ENCODE assay signal across 8 mouse cellular contexts in genomic region chr6:31563235-31564181, GRCm38 (mm10). TPM values are rescaled to one million over a fixed set of nuclear protein-coding genes. Genes with fewer than 3 reads are reported as not detected.
DNase-seq lines count a peak whose midpoint lies in the region; ATAC-seq and TF ChIP-seq lines count a peak whose summit lies in the region.

TSS of gene Podxl (minus strand) at chr6:31563981.

- no peak for TF ChIP-seq POLR2A in embryonic fibroblast, embryonic 13.5 days (IDR thresholded peaks at IDR 0.05; ENCODE audit: low read depth, low read length)

- peak within 1 kb of the TSS; percentile 98 for H3K4me2 ChIP-seq in heart, embryonic 16.5 days (ENCODE audit: low read depth, low read length)
- H3K4me2 ChIP-seq in liver, embryonic 16.5 days (ENCODE audit: low read depth, low read length) = peak within 1 kb of the TSS; percentile 95
- peak within 1 kb of the TSS; percentile 93 for H3K4me2 ChIP-seq in neural tube, embryonic 13.5 days
- peak within 1 kb of the TSS; percentile 85 for H3K4me2 ChIP-seq in stomach, postnatal 0 days (replicated peaks; ENCODE audit: low read depth)

- H3K27ac ChIP-seq in embryonic fibroblast, embryonic 13.5 days (ENCODE audit: insufficient read depth, low read length) = no peak within 1 kb of the TSS
- H3K27ac ChIP-seq in heart, embryonic 16.5 days (ENCODE audit: low read length) = peak within 1 kb of the TSS; percentile 56
- H3K27ac ChIP-seq in liver, embryonic 16.5 days (ENCODE audit: low read length) = no peak within 1 kb of the TSS
- H3K27ac ChIP-seq in neural tube, embryonic 13.5 days (replicated peaks) = peak within 1 kb of the TSS; percentile 75
- H3K27ac ChIP-seq in stomach, postnatal 0 days (replicated peaks) = peak within 1 kb of the TSS; percentile 30; the same call in 1 of the 2 replicates

- under 1% methylated on average over 77 of the region's 91 CpGs for WGBS in heart, embryonic 16.5 days
- WGBS in liver, embryonic 16.5 days (ENCODE audit: insufficient replicate concordance) = under 1% methylated on average over 83 of the region's 91 CpGs
- under 1% methylated on average over 70 of the region's 91 CpGs for WGBS in neural tube, embryonic 13.5 days
- under 1% methylated on average over 44 of the region's 91 CpGs for whole genome bisulfite sequencing in stomach, postnatal 0 days

- peaks cover 11% of the 10 kb centered on the region; the same call in 1 of the 2 replicates for H3K27me3 ChIP-seq in heart, embryonic 16.5 days (ENCODE audit: control insufficient read depth, insufficient read depth, low read length)
- H3K27me3 ChIP-seq in liver, embryonic 16.5 days (ENCODE audit: control insufficient read depth, insufficient read depth, low read depth, low read length) = peaks cover 40% of the 10 kb centered on the region
- peaks cover 3% of the 10 kb centered on the region; the same call in 1 of the 2 replicates for H3K27me3 ChIP-seq in neural tube, embryonic 13.5 days
- H3K27me3 ChIP-seq in stomach, postnatal 0 days (ENCODE audit: control insufficient read depth, insufficient read depth, low read length) = peaks cover 2% of the 10 kb centered on the region; the same call in 1 of the 2 replicates

- H3K9me3 ChIP-seq in heart, embryonic 16.5 days (replicated peaks; ENCODE audit: control insufficient read depth, low read length) = no peaks in the 10 kb centered on the region
- no peaks in the 10 kb centered on the region for H3K9me3 ChIP-seq in liver, embryonic 16.5 days (replicated peaks; ENCODE audit: control insufficient read depth, low read length)
- no peaks in the 10 kb centered on the region for H3K9me3 ChIP-seq in neural tube, embryonic 13.5 days
- H3K9me3 ChIP-seq in stomach, postnatal 0 days (ENCODE audit: control insufficient read depth, low read length) = no peaks in the 10 kb centered on the region

- TF ChIP-seq CTCF in embryonic fibroblast, embryonic 13.5 days (IDR thresholded peaks at IDR 0.05; ENCODE audit: borderline replicate concordance, insufficient read depth, low read length) = no peak
- TF ChIP-seq CTCF in stomach, postnatal 0 days (IDR thresholded peaks at IDR 0.05; ENCODE audit: low read depth) = no peak

- peak; percentile 90 for ATAC-seq in heart, embryonic 16.5 days (replicated peaks; ENCODE audit: extremely low read depth, insufficient read depth, low FRiP score)
- ATAC-seq in liver, embryonic 16.5 days (ENCODE audit: low read depth) = peak; percentile 83
- peak; percentile 88 for ATAC-seq in neural tube, embryonic 13.5 days (ENCODE audit: low read depth)
- ATAC-seq in stomach, postnatal 0 days (ENCODE audit: low FRiP score, low TSS enrichment) = peak; percentile 86

- DNase-seq in 416B (ENCODE audit: low read depth) = peak; percentile 79
- peak; percentile 87 for DNase-seq in adrenal gland, postnatal 25 days
- peak; percentile 90 for DNase-seq in kidney, postnatal 14 days
- peak; percentile 84 for DNase-seq in stomach, postnatal 0 days (ENCODE audit: low spot score)

- H3K4me3 ChIP-seq in embryonic fibroblast, embryonic 13.5 days (ENCODE audit: insufficient read depth, low read length) = peak within 1 kb of the TSS; percentile 33
- peak within 1 kb of the TSS; percentile 78 for H3K4me3 ChIP-seq in heart, embryonic 16.5 days (ENCODE audit: low read length)
- peak within 1 kb of the TSS; percentile 69 for H3K4me3 ChIP-seq in liver, embryonic 16.5 days (ENCODE audit: low read depth, low read length)
- H3K4me3 ChIP-seq in neural tube, embryonic 13.5 days = peak within 1 kb of the TSS; percentile 87
- H3K4me3 ChIP-seq in stomach, postnatal 0 days (ENCODE audit: low read depth, low read length) = peak within 1 kb of the TSS; percentile 57

- H3K4me1 ChIP-seq in embryonic fibroblast, embryonic 13.5 days (ENCODE audit: control insufficient read depth, insufficient read depth, low read length) = peaks cover 4% of the 10 kb centered on the region; the same call in 1 of the 2 replicates
- peaks cover 8% of the 10 kb centered on the region for H3K4me1 ChIP-seq in heart, embryonic 16.5 days (ENCODE audit: control insufficient read depth, insufficient read depth, low read length)
- H3K4me1 ChIP-seq in liver, embryonic 16.5 days (ENCODE audit: control insufficient read depth, low read depth, low read length) = peaks cover 34% of the 10 kb centered on the region
- H3K4me1 ChIP-seq in neural tube, embryonic 13.5 days (replicated peaks) = peaks cover 58% of the 10 kb centered on the region
- peaks cover 2% of the 10 kb centered on the region; the same call in 1 of the 2 replicates for H3K4me1 ChIP-seq in stomach, postnatal 0 days (replicated peaks; ENCODE audit: control insufficient read depth, insufficient read depth)

- TF ChIP-seq EP300 in stomach, postnatal 0 days (optimal IDR thresholded peaks at IDR 0.05) = no peak

- no peaks in the 10 kb centered on the region for H3K36me3 ChIP-seq in heart, embryonic 16.5 days (ENCODE audit: control insufficient read depth, insufficient read depth)
- no peaks in the 10 kb centered on the region for H3K36me3 ChIP-seq in liver, embryonic 16.5 days (ENCODE audit: control insufficient read depth, insufficient read depth)
- no peaks in the 10 kb centered on the region for H3K36me3 ChIP-seq in neural tube, embryonic 13.5 days
- H3K36me3 ChIP-seq in stomach, postnatal 0 days (ENCODE audit: control insufficient read depth, insufficient read depth, low read length) = no peaks in the 10 kb centered on the region

- H3K9ac ChIP-seq in heart, embryonic 16.5 days (ENCODE audit: low read length) = peak within 1 kb of the TSS; percentile 82
- H3K9ac ChIP-seq in liver, embryonic 16.5 days (ENCODE audit: low read depth, low read length) = peak within 1 kb of the TSS; percentile 66
- peak within 1 kb of the TSS; percentile 91 for H3K9ac ChIP-seq in neural tube, embryonic 13.5 days
- H3K9ac ChIP-seq in stomach, postnatal 0 days (ENCODE audit: low read length) = peak within 1 kb of the TSS; percentile 55

RNA-seq across cellular contexts. Expression of gene Podxl, which starts in this region (rescaled TPM):
- total RNA-seq in adrenal gland, postnatal 25 days (2021) = 36.3 and 41.7 TPM in 2 replicates
- 0.15 and 0.28 TPM in 2 replicates for polyA plus RNA-seq in embryonic fibroblast, embryonic 13.5 days (2011; ENCODE audit: insufficient read length, low read depth, missing spikeins)
- polyA plus RNA-seq in heart, embryonic 16.5 days (2015; fragmentation: Nextera tagmentation; extraction: Ambion mirVana) = 16.9 and 21.4 TPM in 2 replicates
- 3.5 and 4.3 TPM in 2 replicates for polyA plus RNA-seq in liver, embryonic 16.5 days (2015; fragmentation: Nextera tagmentation; extraction: Ambion mirVana)
- 14.8 and 15.3 TPM in 2 replicates for polyA plus RNA-seq in neural tube, embryonic 13.5 days (2015; fragmentation: Nextera tagmentation; extraction: Ambion mirVana)
- 6.6 and 6.7 TPM in 2 replicates for polyA plus RNA-seq in stomach, postnatal 0 days (2015; fragmentation: Nextera tagmentation; extraction: Ambion mirVana)

Comparison
In these comparisons a context has a peak if more than half of its experiments do, and no peak if none do; other contexts are left out.
1. H3K27ac ChIP-seq: peak in heart, embryonic 16.5 days (single experiment), neural tube, embryonic 13.5 days (single experiment) and stomach, postnatal 0 days (single experiment); none in embryonic fibroblast, embryonic 13.5 days (single experiment) and liver, embryonic 16.5 days (single experiment).
2. H3K4me3 ChIP-seq: peak in every context shown above with its lines; median percentile 87 in neural tube, embryonic 13.5 days; 78 in heart, embryonic 16.5 days; 69 in liver, embryonic 16.5 days; 57 in stomach, postnatal 0 days; 33 in embryonic fibroblast, embryonic 13.5 days.
3. Peak in every context shown above with its lines, with median percentiles within 50 percentile points of each other: DNase-seq, ATAC-seq, H3K4me2 ChIP-seq and H3K9ac ChIP-seq.